Mouse (Mus musculus) heart, adult 2 months (tissue): ENCODE data around the gene Mrpl14.

Source experiments
- EP300 ChIP-seq: fragments of 200-500 bp; IDR thresholded peaks from 2 replicates; pipeline ENCODE4 v1.6.1; 2011; ENCODE audit warnings: low read depth, low read length, control low read depth; ENCODE audit not compliant: insufficient read depth
- POLR2A ChIP-seq: fragments of 200-500 bp; IDR thresholded peaks from 2 replicates; pipeline ENCODE4 v1.6.1; 2011; ENCODE audit warnings: mild to moderate bottlenecking, low read depth, low read length, control low read depth; ENCODE audit not compliant: insufficient read depth

- TF ChIP-seq EP300 = no peak
- no peak for TF ChIP-seq POLR2A
Measured at GRCm38 (mm10) chr17:45644185-45644584, 41.9 kb upstream of the Mrpl14 start.
